ENCODE assay signal across 7 mouse cellular contexts in genomic region chr12:13293421-13293881, GRCm38 (mm10). TPM values are rescaled to one million over a fixed set of nuclear protein-coding genes. Genes with fewer than 3 reads are reported as not detected.
DNase-seq lines count a peak whose midpoint lies in the region; ATAC-seq and TF ChIP-seq lines count a peak whose summit lies in the region.

No protein-coding gene starts in this region.

- H3K27me3 ChIP-seq in kidney, postnatal 0 days (ENCODE audit: insufficient read depth, low read length) = no peaks in the 10 kb centered on the region
- H3K27me3 ChIP-seq in embryonic facial prominence, embryonic 15.5 days = no peaks in the 10 kb centered on the region
- no peaks in the 10 kb centered on the region for H3K27me3 ChIP-seq in liver, postnatal 0 days (ENCODE audit: insufficient read depth, low read length)

- no peak overlapping the region for H3K4me2 ChIP-seq in kidney, postnatal 0 days (ENCODE audit: low read length)
- H3K4me2 ChIP-seq in embryonic facial prominence, embryonic 15.5 days (replicated peaks) = no peak overlapping the region
- H3K4me2 ChIP-seq in liver, postnatal 0 days (ENCODE audit: low read depth, low read length) = no peak overlapping the region

- peak; percentile 73 for DNase-seq in kidney, postnatal 0 days (ENCODE audit: low spot score)
- DNase-seq in kidney, adult 18-20 months = no peak
- peak; percentile 4 for DNase-seq in adipocyte (ENCODE audit: low spot score)
- DNase-seq in mesoderm, embryonic 11.5 days (ENCODE audit: low read depth, low spot score) = peak; percentile 24
- no peak for DNase-seq in liver, postnatal 0 days
- no peak for DNase-seq in gastrocnemius, postnatal 4 days (ENCODE audit: low spot score in 2 of 2)

- TF ChIP-seq EP300 in liver, postnatal 0 days (IDR thresholded peaks at IDR 0.05; ENCODE audit: low read depth) = no peak

- no peak overlapping the region for H3K9ac ChIP-seq in kidney, postnatal 0 days (ENCODE audit: low read depth, low read length)
- H3K9ac ChIP-seq in embryonic facial prominence, embryonic 15.5 days = no peak overlapping the region
- no peak overlapping the region for H3K9ac ChIP-seq in liver, postnatal 0 days (replicated peaks)

- H3K36me3 ChIP-seq in kidney, postnatal 0 days (ENCODE audit: insufficient read depth, low read length) = no peaks in the 10 kb centered on the region
- peaks cover 6% of the 10 kb centered on the region; the same call in 1 of the 2 replicates for H3K36me3 ChIP-seq in embryonic facial prominence, embryonic 15.5 days
- peaks cover 10% of the 10 kb centered on the region for H3K36me3 ChIP-seq in liver, postnatal 0 days (replicated peaks; ENCODE audit: insufficient read depth, low read length)

- peak; percentile 62 for TF ChIP-seq CTCF in kidney, postnatal 0 days (IDR thresholded peaks at IDR 0.05; ENCODE audit: low read depth)
- TF ChIP-seq CTCF in liver, postnatal 0 days (IDR thresholded peaks at IDR 0.05; ENCODE audit: low read depth) = no peak

- H3K9me3 ChIP-seq in kidney, postnatal 0 days (replicated peaks; ENCODE audit: low read length) = no peaks in the 10 kb centered on the region
- H3K9me3 ChIP-seq in embryonic facial prominence, embryonic 15.5 days (replicated peaks) = no peaks in the 10 kb centered on the region
- H3K9me3 ChIP-seq in liver, postnatal 0 days (ENCODE audit: low read length) = no peaks in the 10 kb centered on the region

- no peak overlapping the region for H3K4me3 ChIP-seq in kidney, postnatal 0 days (replicated peaks; ENCODE audit: low read depth, low read length)
- H3K4me3 ChIP-seq in embryonic facial prominence, embryonic 15.5 days (replicated peaks) = no peak overlapping the region
- H3K4me3 ChIP-seq in liver, postnatal 0 days (ENCODE audit: low read depth, low read length) = no peak overlapping the region

- H3K4me1 ChIP-seq in kidney, postnatal 0 days (replicated peaks; ENCODE audit: insufficient read depth, low read length) = no peaks in the 10 kb centered on the region
- H3K4me1 ChIP-seq in embryonic facial prominence, embryonic 15.5 days = no peaks in the 10 kb centered on the region
- no peaks in the 10 kb centered on the region for H3K4me1 ChIP-seq in liver, postnatal 0 days (ENCODE audit: insufficient read depth)

- 0 out of 2 replicates have a peak, but pooled peaks have one; percentile 13 for ATAC-seq in kidney, postnatal 0 days (replicated peaks; ENCODE audit: low FRiP score, low read depth)
- ATAC-seq in embryonic facial prominence, embryonic 15.5 days (ENCODE audit: insufficient number of reproducible peaks, low FRiP score, low TSS enrichment, low read depth) = peak; percentile 39; the same call in 1 of the 2 replicates
- ATAC-seq in liver, postnatal 0 days = no peak

- 33% methylated on average over 3 of the region's 3 CpGs for WGBS in kidney, postnatal 0 days
- 38% methylated on average over 3 of the region's 3 CpGs for WGBS in embryonic facial prominence, embryonic 15.5 days
- WGBS in liver, postnatal 0 days (ENCODE audit: insufficient replicate concordance) = 71% methylated on average over 3 of the region's 3 CpGs

- H3K27ac ChIP-seq in kidney, postnatal 0 days = no peak overlapping the region
- H3K27ac ChIP-seq in embryonic facial prominence, embryonic 15.5 days (replicated peaks) = no peak overlapping the region
- H3K27ac ChIP-seq in liver, postnatal 0 days (ENCODE audit: low read depth) = no peak overlapping the region

RNA-seq across cellular contexts. Expression of gene Nbas, which starts 24.5 kb away (rescaled TPM):
- 8.0 and 8.2 TPM in 2 replicates for polyA plus RNA-seq in kidney, postnatal 0 days (2015; fragmentation: Nextera tagmentation; extraction: Ambion mirVana)
- polyA plus RNA-seq in embryonic facial prominence, embryonic 15.5 days (2015; fragmentation: Nextera tagmentation; extraction: Ambion mirVana) = 12.9 and 13.6 TPM in 2 replicates
- 2.4 and 2.6 TPM in 2 replicates for polyA plus RNA-seq in liver, postnatal 0 days (2015; fragmentation: Nextera tagmentation; extraction: Ambion mirVana)
- total RNA-seq in gastrocnemius, postnatal 4 days (2021) = 10 to 100 TPM; 21.7 to 22.9 TPM

RNA-seq across cellular contexts. Expression of gene Ddx1, which starts 44.4 kb away (rescaled TPM):
- 102 and 118 TPM in 2 replicates for polyA plus RNA-seq in kidney, postnatal 0 days (2015; fragmentation: Nextera tagmentation; extraction: Ambion mirVana)
- polyA plus RNA-seq in embryonic facial prominence, embryonic 15.5 days (2015; fragmentation: Nextera tagmentation; extraction: Ambion mirVana) = 120 and 123 TPM in 2 replicates
- 46.5 and 48.0 TPM in 2 replicates for polyA plus RNA-seq in liver, postnatal 0 days (2015; fragmentation: Nextera tagmentation; extraction: Ambion mirVana)
- 100 to 1,000 TPM; 106 to 109 TPM for total RNA-seq in gastrocnemius, postnatal 4 days (2021)

Comparison
In these comparisons a context has a peak if more than half of its experiments do, and no peak if none do; other contexts are left out.
1. DNase-seq: peak in kidney, postnatal 0 days (single experiment), adipocyte (single experiment) and mesoderm, embryonic 11.5 days (single experiment); none in kidney, adult 18-20 months (single experiment), liver, postnatal 0 days (single experiment) and gastrocnemius, postnatal 4 days (0 of 2).